Mouse (Mus musculus) MEL (cell line): Measurements from ENCODE around the gene Slc30a3. TPM values are rescaled to one million over a fixed set of nuclear protein-coding genes. Genes with fewer than 3 reads are reported as not detected.
A peak's percentile ranks its signal among the peaks of the same experiment; 100 is the strongest.

Experiments
- DNase-seq: peaks from one replicate; pipeline ENCODE4 v3.0.0; 2011; ENCODE audit warnings: low read depth, low spot score
- H3K27ac ChIP-seq: 2 replicates; pipeline ENCODE4 v1.5.1; 2012; ENCODE audit warnings: low read depth, mild to moderate bottlenecking, control low read depth, low read length, moderate library complexity; ENCODE audit not compliant: control insufficient read depth
- H3K27me3 ChIP-seq, 2 experiments: fragments of 150-350 bp in 1 of 2; sonication (generic) in 1 of 2; 2 replicates each; pipeline ENCODE4 v1.6.1; 2012; ENCODE audit warnings: low read length in 2 of 2, mild to moderate bottlenecking in 2 of 2, improper control_type of control experiment in 1 of 2, moderate library complexity in 1 of 2; ENCODE audit not compliant: insufficient read depth in 2 of 2, control insufficient read depth in 1 of 2
- H3K36me3 ChIP-seq, 2 experiments: 2 replicates each; pipeline ENCODE4 v1.6.1; 2012 to 2014; ENCODE audit warnings: low read length in 2 of 2, improper control_type of control experiment in 1 of 2, inconsistent platforms in 1 of 2, mild to moderate bottlenecking in 1 of 2; ENCODE audit not compliant: insufficient read depth in 2 of 2, control insufficient read depth in 1 of 2
- H3K4me1 ChIP-seq, 2 experiments: fragments of 150-350 bp in 1 of 2; sonication (generic) in 1 of 2; 2 replicates each; pipeline ENCODE4 v1.6.1; 2012; ENCODE audit warnings: low read length in 2 of 2, improper control_type of control experiment in 1 of 2, mild to moderate bottlenecking in 1 of 2; ENCODE audit not compliant: insufficient read depth in 2 of 2, control insufficient read depth in 1 of 2
- H3K4me3 ChIP-seq, 2 experiments: fragments of 150-350 bp in 1 of 2; sonication (generic) in 1 of 2; 2 replicates each; pipeline ENCODE4 v1.5.1; 2012; ENCODE audit warnings: low read depth in 2 of 2, low read length in 2 of 2, mild to moderate bottlenecking in 2 of 2, moderate library complexity in 2 of 2, control low read depth in 1 of 2, improper control_type of control experiment in 1 of 2; ENCODE audit not compliant: control insufficient read depth in 1 of 2, insufficient read depth in 1 of 2
- H3K79me2 ChIP-seq: 2 replicates; pipeline ENCODE4 v1.6.1; 2012; ENCODE audit warnings: mild to moderate bottlenecking, low read length, moderate library complexity; ENCODE audit not compliant: control insufficient read depth, poor library complexity, insufficient read depth
- H3K9ac ChIP-seq: 2 replicates; pipeline ENCODE4 v1.6.1; 2012; ENCODE audit warnings: low read depth, mild to moderate bottlenecking, control low read depth, low read length, moderate library complexity; ENCODE audit not compliant: control insufficient read depth, poor library complexity, severe bottlenecking
- H3K9me3 ChIP-seq: fragments of 150-350 bp; sonication (generic); replicated peaks from 2 replicates; pipeline ENCODE4 v1.6.1; 2012; ENCODE audit warnings: mild to moderate bottlenecking, low read length, improper control_type of control experiment, moderate library complexity; ENCODE audit not compliant: insufficient read depth
- BHLHE40 ChIP-seq: IDR thresholded peaks from 2 replicates; pipeline ENCODE4 v1.6.1; 2012; ENCODE audit warnings: low read depth, mild to moderate bottlenecking, inconsistent platforms, low read length, improper control_type of control experiment, borderline replicate concordance
- CHD2 ChIP-seq: IDR thresholded peaks from 2 replicates; pipeline ENCODE4 v1.6.1; 2011; ENCODE audit warnings: low read length, improper control_type of control experiment
- CTCF ChIP-seq, 3 experiments: IDR thresholded peaks in 2 of 3; conservative IDR thresholded peaks in 1 of 3; 2 replicates each; pipeline ENCODE4 v1.5.1; 2011 to 2012; ENCODE audit warnings: low read length in 3 of 3, low read depth in 2 of 3, mild to moderate bottlenecking in 2 of 3, improper control_type of control experiment in 1 of 3, inconsistent platforms in 1 of 3, mixed read lengths in 1 of 3, moderate library complexity in 1 of 3; ENCODE audit not compliant: control insufficient read depth in 1 of 3, insufficient read depth in 1 of 3, poor library complexity in 1 of 3, severe bottlenecking in 1 of 3
- E2F4 ChIP-seq: IDR thresholded peaks from 2 replicates; pipeline ENCODE4 v1.6.1; 2011; ENCODE audit warnings: low read depth, low read length, improper control_type of control experiment, borderline replicate concordance
- ETS1 ChIP-seq: IDR thresholded peaks from 2 replicates; pipeline ENCODE4 v1.6.1; 2012; ENCODE audit warnings: low read depth, mild to moderate bottlenecking, inconsistent platforms, low read length, improper control_type of control experiment, moderate library complexity
- HCFC1 ChIP-seq: IDR thresholded peaks from 2 replicates; pipeline ENCODE4 v1.6.1; 2012; ENCODE audit warnings: low read depth, mild to moderate bottlenecking, inconsistent platforms, low read length, improper control_type of control experiment, moderate library complexity
- JUND ChIP-seq: IDR thresholded peaks from 2 replicates; pipeline ENCODE4 v1.6.1; 2011; ENCODE audit warnings: low read depth, mild to moderate bottlenecking, improper control_type of control experiment, low read length
- KAT2A ChIP-seq: conservative IDR thresholded peaks from 2 replicates; pipeline ENCODE4 v1.6.1; 2012; ENCODE audit warnings: low read depth, low read length, improper control_type of control experiment, inconsistent platforms
- MAX ChIP-seq: IDR thresholded peaks from 2 replicates; pipeline ENCODE4 v1.6.1; 2011; ENCODE audit warnings: low read length, improper control_type of control experiment
- MEF2A ChIP-seq: IDR thresholded peaks from 2 replicates; pipeline ENCODE4 v1.6.1; 2014; ENCODE audit warnings: low read depth, mild to moderate bottlenecking, inconsistent platforms, low read length, improper control_type of control experiment; ENCODE audit not compliant: poor library complexity, insufficient replicate concordance, severe bottlenecking; ENCODE audit errors: extremely low read depth
- MXI1 ChIP-seq: IDR thresholded peaks from 2 replicates; pipeline ENCODE4 v1.6.1; 2011; ENCODE audit warnings: mild to moderate bottlenecking, low read depth, low read length, improper control_type of control experiment
- MYC ChIP-seq: IDR thresholded peaks from 2 replicates; pipeline ENCODE4 v1.6.1; 2011; ENCODE audit warnings: low read depth, mild to moderate bottlenecking, low read length, improper control_type of control experiment, moderate library complexity
- NRF1 ChIP-seq: IDR thresholded peaks from 2 replicates; pipeline ENCODE4 v1.6.1; 2014; ENCODE audit warnings: low read depth, mild to moderate bottlenecking, inconsistent platforms, low read length, improper control_type of control experiment, moderate library complexity; ENCODE audit not compliant: poor library complexity, insufficient read depth, severe bottlenecking
- RAD21 ChIP-seq: IDR thresholded peaks from 2 replicates; pipeline ENCODE4 v1.6.1; 2011; ENCODE audit warnings: mild to moderate bottlenecking, low read depth, low read length, improper control_type of control experiment
- SIN3A ChIP-seq: IDR thresholded peaks from 2 replicates; pipeline ENCODE4 v1.6.1; 2012; ENCODE audit warnings: low read length, improper control_type of control experiment, inconsistent platforms
- SMC3 ChIP-seq: IDR thresholded peaks from 2 replicates; pipeline ENCODE4 v1.6.1; 2011; ENCODE audit warnings: low read depth, low read length, improper control_type of control experiment
- USF1 ChIP-seq: IDR thresholded peaks from 2 replicates; pipeline ENCODE4 v1.6.1; 2014; ENCODE audit warnings: low read depth, mild to moderate bottlenecking, inconsistent platforms, low read length, improper control_type of control experiment, moderate library complexity
- USF2 ChIP-seq, 2 experiments: IDR thresholded peaks; 2 replicates each; pipeline ENCODE4 v1.6.1; 2011 to 2012; ENCODE audit warnings: improper control_type of control experiment in 2 of 2, low read length in 2 of 2, borderline replicate concordance in 1 of 2, inconsistent platforms in 1 of 2, low read depth in 1 of 2, mild to moderate bottlenecking in 1 of 2; ENCODE audit not compliant: insufficient read depth in 1 of 2
- ZC3H11A ChIP-seq: IDR thresholded peaks from 2 replicates; pipeline ENCODE4 v1.6.1; 2012; ENCODE audit warnings: low read depth, mild to moderate bottlenecking, inconsistent platforms, low read length, improper control_type of control experiment
- ZKSCAN1 ChIP-seq: IDR thresholded peaks from 2 replicates; pipeline ENCODE4 v1.6.1; 2012; ENCODE audit warnings: low read depth, mild to moderate bottlenecking, inconsistent platforms, low read length, improper control_type of control experiment, moderate library complexity
- ZMIZ1 ChIP-seq: IDR thresholded peaks from 2 replicates; pipeline ENCODE4 v1.6.1; 2012; ENCODE audit warnings: low read depth, mild to moderate bottlenecking, inconsistent platforms, low read length, improper control_type of control experiment, moderate library complexity
- ZNF384 ChIP-seq: IDR thresholded peaks from 2 replicates; pipeline ENCODE4 v1.6.1; 2012; ENCODE audit warnings: low read depth, mild to moderate bottlenecking, inconsistent platforms, low read length, improper control_type of control experiment
- polyA plus RNA-seq, 2 experiments: library from polyadenylated mRNA; stranded (reverse) in 1 of 2; unstranded in 1 of 2; fragments of >175 nt in 1 of 2; fragments of >200 nt in 1 of 2; gene quantifications; 2 replicates each; pipeline versions ENCODE4 v1.2.1 to v1.2.4; 2012; ENCODE audit warnings: low replicate concordance in 2 of 2, low read depth in 1 of 2; ENCODE audit not compliant: insufficient read length in 2 of 2, insufficient read depth in 1 of 2, missing spikeins in 1 of 2
- total RNA-seq: library from RNA; depleted of rRNA; stranded (reverse); fragments of 300-350 nt; gene quantifications from 2 replicates; pipeline ENCODE4 v1.2.3, GENCODE M21; 2012

The Slc30a3 gene
- total and polyA plus RNA-seq, 3 experiments = not detected

- H3K4me1 ChIP-seq = no peaks in the 10 kb centered on the region
- TF ChIP-seq ETS1 (no peak), HCFC1 (no peak), CHD2 (no peak), MEF2A (no peak), MAX (no peak), USF1 (no peak), ZC3H11A (no peak), SIN3A (no peak), MYC (no peak), ZMIZ1 (no peak), KAT2A (no peak), E2F4 (no peak), CTCF (IDR thresholded peaks at IDR 0.05 in 2 of 3, conservative IDR thresholded peaks at IDR 0.05 in 1 of 3; ENCODE audit: control insufficient read depth in 1 of 3, insufficient read depth in 1 of 3, low read depth in 2 of 3, low read length in 3 of 3, poor library complexity in 1 of 3, severe bottlenecking in 1 of 3) (no peak), RAD21 (no peak)
Measured at GRCm38 (mm10) chr5:31136730-31137424, 28.8 kb upstream of the Slc30a3 start.

DNA sequence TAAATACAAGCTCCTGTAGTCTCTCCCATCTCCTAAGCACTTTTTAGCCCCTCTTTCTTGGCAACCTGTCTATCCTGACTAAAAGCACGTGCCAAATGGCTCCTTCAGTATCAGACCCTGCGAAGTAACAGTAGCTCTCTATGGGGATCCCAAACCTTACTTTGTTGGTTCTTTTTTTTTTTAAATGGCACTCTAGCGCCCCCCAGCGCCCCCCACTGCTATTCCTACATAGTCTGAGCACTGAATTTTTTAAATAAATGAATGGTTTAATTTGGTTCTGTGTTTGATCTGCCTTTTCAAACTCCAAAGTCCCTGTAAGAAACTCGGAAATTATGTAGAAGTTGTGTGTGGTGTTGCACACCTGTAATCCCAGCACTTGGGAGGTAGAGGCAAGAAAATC, 18.0 kb upstream of the Slc30a3 start:
- Histone ChIP-seq H3K4me3 (no peak overlapping the region), H3K36me3 (peaks cover 0 to 3% of the 10 kb centered on the region in 2 experiments; a peak in 1 of 4 replicates), H3K79me2 (no peaks in the 10 kb centered on the region), H3K9me3 (no peaks in the 10 kb centered on the region), H3K9ac (no peak overlapping the region), H3K4me1 (peaks cover 2 to 6% of the 10 kb centered on the region in 2 experiments; a peak in 2 of 4 replicates), H3K27ac (no peak overlapping the region), H3K27me3 (peaks cover 12 to 17% of the 10 kb centered on the region in 2 experiments)
- TF ChIP-seq JUND (no peak), ZC3H11A (0 out of 2 replicates have a peak, but pooled peaks have one; percentile 46), BHLHE40 (peak; percentile 43; the same call in 1 of the 2 replicates), MXI1 (no peak), USF2 (IDR thresholded peaks at IDR 0.05; ENCODE audit: borderline replicate concordance in 1 of 2, insufficient read depth in 1 of 2, low read depth in 1 of 2, low read length in 2 of 2) (no peak), NRF1 (no peak), RAD21 (peak; percentile 72), CTCF (IDR thresholded peaks at IDR 0.05 in 2 of 3, conservative IDR thresholded peaks at IDR 0.05 in 1 of 3; ENCODE audit: control insufficient read depth in 1 of 3, insufficient read depth in 1 of 3, low read depth in 2 of 3, low read length in 3 of 3, poor library complexity in 1 of 3, severe bottlenecking in 1 of 3) (peak; percentile 47 to 75 (median 69)), ZNF384 (peak; percentile 94), HCFC1 (no peak), ZKSCAN1 (no peak), SMC3 (peak; percentile 55)
- peak; percentile 64 for DNase-seq

More at GRCm38 (mm10) chr5:31136730-31137424, 28.8 kb upstream of the Slc30a3 start:
- H3K4me3 ChIP-seq = no peak overlapping the region
- H3K9ac ChIP-seq = no peak overlapping the region
- no peak overlapping the region for H3K27ac ChIP-seq
- peaks cover 1 to 4% of the 10 kb centered on the region in 2 experiments for H3K27me3 ChIP-seq
- no peaks in the 10 kb centered on the region for H3K79me2 ChIP-seq
- no peaks in the 10 kb centered on the region for H3K36me3 ChIP-seq
- DNase-seq = no peak
- no peaks in the 10 kb centered on the region for H3K9me3 ChIP-seq
